Mouse (Mus musculus): ENCODE results near the gene Gng3.
"Not testable (repeated sequence)": the region's sequence is repeated elsewhere in the genome, so short reads cannot be mapped to it uniquely, and the experiment has no call there.

The Gng3 gene

GRCm38 (mm10) chr19:8844371-8845129 is 5.6 kb upstream of the Gng3 start:
- peak; percentile 82 for DNase-seq (ENCODE audit: low spot score)

GRCm38 (mm10) chr19:8842961-8843360 is 4.0 kb upstream of the Gng3 start:
- DNase-seq (ENCODE audit: low spot score) = no peak

GRCm38 (mm10) chr19:8841012-8841411 is 2.0 kb upstream of the Gng3 start:
- DNase-seq (ENCODE audit: low spot score) = no peak

GRCm38 (mm10) chr19:8839908-8840791 is 1.2 kb upstream of the Gng3 start:
- peak; percentile 70 for DNase-seq (ENCODE audit: low spot score)

- DNase-seq (ENCODE audit: low spot score) = peak; percentile 36
Measured at GRCm38 (mm10) chr19:8838041-8838730, 808 bp downstream of the Gng3 start.

- peak; percentile 67 for DNase-seq (ENCODE audit: low spot score)
Measured at GRCm38 (mm10) chr19:8837251-8837791, 1.7 kb downstream of the Gng3 start, which contains the start of gene Bscl2. Bscl2 (plus strand) TSS chr19:8837467.

- DNase-seq (ENCODE audit: low spot score) = not testable (repeated sequence)
Measured at GRCm38 (mm10) chr19:8836327-8836726, 2.7 kb downstream of the Gng3 start.

GRCm38 (mm10) chr19:8832971-8833370 is 6.0 kb downstream of the Gng3 start:
- DNase-seq (ENCODE audit: low spot score) = no peak

- no peak for DNase-seq (ENCODE audit: low spot score)
Measured at GRCm38 (mm10) chr19:8831262-8831661, 7.7 kb downstream of the Gng3 start.

- DNase-seq (ENCODE audit: low spot score) = no peak
Measured at GRCm38 (mm10) chr19:8830664-8831063, 8.3 kb downstream of the Gng3 start.

- DNase-seq (ENCODE audit: low spot score) = no peak
Measured at GRCm38 (mm10) chr19:8829660-8830059, 9.3 kb downstream of the Gng3 start, which contains the start of gene AC129217.1. AC129217.1 (plus strand) TSS chr19:8829773.

- DNase-seq (ENCODE audit: low spot score) = no peak
Measured at GRCm38 (mm10) chr19:8822696-8823095, 16.3 kb downstream of the Gng3 start.

GRCm38 (mm10) chr19:8821146-8821545 is 17.8 kb downstream of the Gng3 start:
- no peak for DNase-seq (ENCODE audit: low spot score)

GRCm38 (mm10) chr19:8820424-8820956 is 18.5 kb downstream of the Gng3 start:
- DNase-seq (ENCODE audit: low spot score) = no peak

GRCm38 (mm10) chr19:8819596-8820423 is 19.2 kb downstream of the Gng3 start, which contains the start of gene Hnrnpul2:
Hnrnpul2 (plus strand) TSS chr19:8820010.
- DNase-seq (ENCODE audit: low spot score) = peak; percentile 94

- peak; percentile 80 for DNase-seq (ENCODE audit: low spot score)
Measured at GRCm38 (mm10) chr19:8818801-8819595, 20.0 kb downstream of the Gng3 start, which contains the start of gene Ttc9c. Ttc9c (minus strand) TSS chr19:8819333.

GRCm38 (mm10) chr19:8818301-8818798 is 20.6 kb downstream of the Gng3 start:
- DNase-seq (ENCODE audit: low spot score) = no peak

- no peak for DNase-seq (ENCODE audit: low spot score)
Measured at GRCm38 (mm10) chr19:8817001-8817400, 22.0 kb downstream of the Gng3 start.

- DNase-seq (ENCODE audit: low spot score) = no peak
Measured at GRCm38 (mm10) chr19:8815812-8816211, 23.2 kb downstream of the Gng3 start.

GRCm38 (mm10) chr19:8806810-8807209 is 32.2 kb downstream of the Gng3 start:
- DNase-seq (ENCODE audit: low spot score) = no peak

Data from urinary bladder, postnatal 25 days (tissue).